Mouse (Mus musculus) kidney, adult 18-20 months (tissue): ENCODE measurements at regions not wholly inside any gene's neighbourhood (a gene's known extent, or its start where the extent isn't known, plus 50 kb on each side); places are given as distances from the start of the nearest gene placed in this dataset.

ENCODE experiments used
- DNase-seq: peaks from one replicate; pipeline ENCODE4 v3.0.0; 2021

DNA sequence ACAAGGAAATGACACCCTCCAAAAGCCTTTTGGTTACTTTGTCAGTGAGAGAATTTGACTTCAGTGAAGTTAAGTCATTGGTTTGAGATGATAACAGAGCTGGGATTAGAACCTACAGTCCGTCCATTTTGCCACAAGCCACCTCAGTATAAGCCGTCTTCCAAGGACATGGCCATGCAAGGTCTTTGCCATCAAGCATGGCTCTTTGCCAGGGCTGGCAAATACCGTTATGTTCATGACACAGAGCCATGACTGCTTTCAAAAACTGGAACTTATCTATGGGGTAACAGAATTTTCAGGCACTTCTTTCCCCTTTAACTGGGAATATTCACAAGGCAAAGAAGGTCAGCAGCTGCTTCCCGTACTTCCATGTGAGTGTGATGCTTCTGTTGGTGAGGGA lies 441.9 kb upstream of the Fam19a5 start:
- DNase-seq = no peak

DNA sequence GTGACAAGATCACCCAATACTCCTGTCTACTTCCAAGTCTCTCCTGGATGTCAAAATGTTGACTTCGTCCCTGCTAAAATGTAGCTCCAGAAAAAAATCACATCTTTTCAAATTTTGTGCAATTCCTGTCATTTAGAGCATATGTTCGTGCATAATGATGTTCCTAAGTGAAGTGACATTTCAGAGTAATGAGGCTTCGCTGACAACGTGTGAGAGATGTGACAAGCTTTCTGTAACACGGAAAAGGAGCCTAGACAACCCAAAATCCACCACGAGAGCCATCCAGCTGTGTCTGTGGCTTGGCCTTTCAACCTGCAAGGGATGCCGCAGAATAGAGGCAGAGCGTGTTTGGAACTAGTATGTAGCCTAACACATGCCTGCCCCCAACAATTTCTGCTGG lies 438.1 kb upstream of the Fam19a5 start:
- DNase-seq = no peak

DNA sequence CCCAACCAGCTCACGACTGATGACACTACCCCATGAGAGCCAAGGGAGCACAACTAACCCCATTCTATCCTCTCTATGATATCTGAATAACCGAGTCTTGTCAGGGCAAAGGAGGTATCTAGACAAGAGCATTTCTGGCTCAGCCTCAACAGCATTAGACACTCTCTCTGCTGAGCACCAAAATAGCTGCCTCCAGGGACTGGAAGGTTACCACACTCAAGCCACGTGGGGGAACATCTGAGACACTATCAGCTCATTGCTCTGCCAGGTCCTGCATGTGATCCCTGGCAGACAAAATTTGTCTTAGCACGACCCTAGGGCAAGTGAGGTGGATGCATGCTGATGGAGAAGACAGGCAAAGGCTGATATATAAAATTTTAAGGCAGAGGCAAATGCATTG lies 436.4 kb upstream of the Fam19a5 start:
- DNase-seq = no peak

DNA sequence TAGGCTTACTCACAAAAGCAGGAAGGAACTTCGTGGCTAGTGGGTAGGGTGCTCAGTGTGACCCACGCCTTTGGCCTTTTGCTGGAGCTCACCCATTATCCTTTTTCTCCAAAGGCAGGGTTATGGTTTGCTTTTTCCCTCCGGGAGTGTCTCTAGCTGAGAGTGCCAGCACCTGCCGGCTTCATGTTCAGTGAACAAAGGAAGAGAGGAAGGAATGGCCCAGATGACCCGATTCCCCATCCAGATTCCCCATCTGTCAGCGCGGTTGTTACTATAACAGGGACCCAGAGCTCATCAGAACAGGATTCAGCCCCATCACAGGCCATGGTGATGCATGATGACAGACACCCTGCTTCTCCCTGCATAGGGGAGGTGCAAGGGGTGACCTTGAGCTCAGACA lies 435.7 kb upstream of the Fam19a5 start:
- no peak for DNase-seq

DNA sequence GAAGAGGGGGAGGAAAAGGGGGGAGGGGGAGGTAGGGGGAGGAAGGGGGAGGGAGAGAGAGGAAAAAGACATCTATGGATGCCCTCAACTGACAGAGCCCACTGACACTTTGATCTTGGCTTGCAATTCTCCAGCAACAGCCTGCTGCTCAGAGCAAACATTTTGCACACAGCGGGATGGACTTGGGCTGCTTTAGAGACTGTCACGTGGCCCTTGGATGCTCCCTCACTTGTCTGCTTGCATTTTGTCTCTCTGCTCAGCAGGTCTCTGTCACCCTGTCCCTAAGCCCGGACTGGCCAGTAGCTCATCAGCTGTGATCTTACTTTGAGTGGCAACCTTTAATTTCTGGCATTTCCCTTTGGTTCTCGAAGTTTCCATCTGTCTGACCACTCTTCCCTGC lies 421.4 kb upstream of the Fam19a5 start:
- no peak for DNase-seq

DNA sequence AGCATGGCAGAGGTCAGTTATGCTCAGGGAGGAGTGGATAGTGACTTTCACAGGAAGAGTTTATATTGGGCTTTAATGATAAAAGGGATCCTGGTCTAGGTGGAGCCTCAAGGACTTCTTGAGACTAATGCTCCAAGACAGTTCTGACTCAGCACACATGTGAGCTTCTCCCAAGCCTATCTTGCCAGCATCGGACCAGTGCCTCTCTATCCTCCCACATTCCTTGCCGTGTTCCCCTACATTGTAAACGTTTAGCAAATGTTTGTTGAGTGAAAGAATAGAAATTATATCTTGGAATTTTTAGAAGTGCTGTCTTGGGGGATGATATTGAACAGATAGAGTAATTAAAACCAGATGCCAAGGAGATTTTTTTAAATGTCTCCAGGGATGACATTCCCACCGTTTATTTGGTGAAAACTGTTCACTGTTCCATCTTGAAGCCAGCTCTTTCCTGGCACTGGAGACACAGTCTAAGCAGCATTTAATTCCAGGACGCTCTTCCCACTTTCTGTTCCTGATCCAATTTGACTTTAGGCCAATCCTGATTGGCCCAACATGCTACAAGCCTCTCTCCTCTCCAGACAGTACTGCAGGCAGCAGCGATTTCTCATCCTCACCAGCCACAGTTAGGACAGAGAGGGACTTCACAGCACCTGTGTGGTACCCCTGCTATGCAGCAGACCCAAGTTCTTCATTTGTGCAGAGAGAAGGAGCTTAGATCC lies 418.5 kb upstream of the Fam19a5 start:
- no peak for DNase-seq

DNA sequence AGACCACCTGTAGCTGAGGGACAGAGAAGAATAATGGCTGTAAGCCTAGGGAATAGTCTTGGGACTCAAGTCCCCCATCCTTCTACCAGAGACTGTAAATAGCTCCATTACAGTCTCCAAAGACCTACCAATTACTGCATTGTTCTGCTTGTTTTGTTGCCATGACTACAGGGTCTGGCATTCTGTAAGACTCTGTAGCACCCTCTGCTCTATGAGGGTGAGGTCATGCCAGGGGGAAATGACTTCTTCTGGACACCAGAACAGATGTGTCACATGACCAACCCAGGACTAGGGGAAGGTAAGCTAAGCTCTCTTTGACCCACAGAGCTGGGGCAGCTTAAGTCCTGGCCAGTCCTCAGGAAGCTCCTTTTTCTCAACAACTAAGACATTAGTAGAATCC lies 405.2 kb upstream of the Fam19a5 start:
- no peak for DNase-seq

DNA sequence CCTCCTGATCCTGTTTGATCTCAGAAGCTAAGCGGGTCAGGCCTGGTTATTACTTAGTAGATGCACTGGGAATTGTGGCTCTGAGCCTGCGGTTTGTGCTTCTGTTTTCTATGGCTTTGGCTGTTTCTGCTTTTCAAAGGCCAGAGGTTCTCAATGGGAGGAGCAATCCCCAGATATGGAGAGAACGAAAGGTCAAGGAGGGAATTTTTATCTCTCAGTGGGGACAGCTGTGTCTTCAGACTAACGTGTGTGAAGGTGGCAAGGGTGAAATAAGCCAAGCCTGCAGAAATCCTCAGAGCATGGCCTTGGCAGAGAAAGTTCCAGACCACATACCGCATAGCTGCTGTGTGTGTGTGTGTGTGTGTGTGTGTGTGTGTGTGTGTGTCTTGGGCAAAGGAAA lies 375.0 kb upstream of the Fam19a5 start:
- no peak for DNase-seq

DNA sequence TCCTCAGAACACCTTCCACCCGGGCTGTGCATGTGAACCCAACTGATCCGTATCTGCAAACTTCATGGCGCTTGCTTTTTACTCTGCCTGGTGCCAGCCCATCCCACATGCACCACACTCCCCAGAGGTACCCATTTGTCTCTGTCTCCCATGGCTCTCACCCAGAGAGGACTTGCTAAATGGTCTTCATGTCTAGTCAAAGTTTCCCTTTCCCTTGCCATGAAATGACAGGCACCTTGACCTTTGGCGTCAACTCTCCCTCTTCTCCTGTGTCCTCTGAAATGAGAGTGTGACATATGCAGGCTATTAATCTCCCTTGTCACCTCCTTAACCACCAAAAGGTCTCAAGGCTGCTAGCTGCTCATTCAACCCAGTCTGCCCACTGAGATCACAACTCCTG lies 373.2 kb upstream of the Fam19a5 start:
- no peak for DNase-seq

DNA sequence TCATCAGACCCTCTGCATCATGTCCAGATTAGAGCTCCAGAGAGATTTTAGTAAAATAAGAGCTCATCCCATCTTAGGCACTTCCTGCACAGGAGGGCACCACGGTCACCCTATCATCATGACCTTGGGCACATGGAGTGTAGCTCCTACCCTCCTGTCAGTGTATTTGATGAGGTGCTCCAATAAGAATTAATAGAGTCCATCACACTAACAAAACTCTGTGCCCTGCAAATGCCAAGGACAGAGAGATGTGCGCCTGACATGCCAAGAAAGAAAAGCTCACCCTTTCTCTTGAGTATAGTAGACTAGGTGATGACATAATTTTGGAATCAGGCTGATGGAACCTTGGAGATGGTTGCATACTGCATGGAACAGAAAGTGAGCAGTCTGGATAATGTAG lies 371.0 kb upstream of the Fam19a5 start:
- no peak for DNase-seq

DNA sequence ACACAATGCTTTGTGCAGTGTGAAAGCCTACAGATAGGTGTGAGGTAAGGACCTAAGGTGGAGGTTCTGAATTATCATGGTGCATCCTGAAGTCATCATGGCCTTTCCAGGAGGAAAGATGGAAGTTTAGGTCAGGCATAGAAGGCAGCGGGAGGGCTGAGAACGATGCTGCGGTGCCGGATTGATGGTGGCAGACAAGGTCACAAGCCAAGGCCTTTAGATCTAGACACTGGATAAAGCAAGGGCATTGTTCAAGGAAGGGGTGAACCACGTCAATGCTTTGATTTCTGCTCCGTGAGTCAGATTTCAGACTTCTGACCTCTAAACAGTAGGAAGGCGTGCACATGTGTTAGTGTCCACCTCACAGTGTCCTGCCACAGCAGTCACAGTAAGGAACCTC lies 365.5 kb upstream of the Fam19a5 start:
- DNase-seq = no peak

DNA sequence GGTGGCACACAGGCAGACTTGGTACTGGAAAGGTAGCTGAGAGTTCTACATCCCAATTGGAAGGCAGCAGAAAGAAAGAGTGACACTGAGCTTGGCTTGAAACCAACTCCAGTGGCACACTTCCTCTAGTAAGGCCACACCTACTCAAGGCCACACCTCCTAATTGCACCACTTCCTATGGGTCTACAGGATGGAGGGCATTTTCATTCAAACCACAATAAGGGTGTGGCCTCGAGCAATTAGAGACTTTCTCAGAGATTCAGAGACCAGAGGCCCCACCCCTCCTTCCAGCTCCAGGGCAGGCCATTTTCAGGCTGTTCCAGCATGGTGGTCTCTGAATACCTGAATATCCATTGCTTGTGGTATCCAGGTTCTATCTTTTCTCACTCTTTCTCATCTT lies 363.3 kb upstream of the Fam19a5 start:
- DNase-seq = no peak

DNA sequence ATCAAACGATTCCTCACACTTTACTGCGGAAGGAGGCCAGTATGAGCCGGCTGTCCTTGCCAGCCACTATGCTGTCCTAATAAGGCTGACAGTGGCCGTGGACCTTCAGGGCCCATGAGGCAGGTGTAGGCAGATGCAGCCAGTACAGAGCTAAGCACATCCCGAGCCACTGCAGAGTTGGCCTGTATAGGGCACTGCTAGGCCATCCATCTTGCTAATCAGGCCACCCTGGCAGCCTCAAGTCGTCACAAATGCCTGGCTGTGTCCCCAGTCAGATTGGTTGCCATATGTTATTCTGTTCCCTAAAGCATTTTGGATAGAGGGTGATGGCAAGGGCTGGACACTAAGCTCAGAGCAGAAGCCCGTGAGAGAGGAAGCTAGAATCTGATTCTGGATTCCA lies 359.9 kb upstream of the Fam19a5 start:
- no peak for DNase-seq

DNA sequence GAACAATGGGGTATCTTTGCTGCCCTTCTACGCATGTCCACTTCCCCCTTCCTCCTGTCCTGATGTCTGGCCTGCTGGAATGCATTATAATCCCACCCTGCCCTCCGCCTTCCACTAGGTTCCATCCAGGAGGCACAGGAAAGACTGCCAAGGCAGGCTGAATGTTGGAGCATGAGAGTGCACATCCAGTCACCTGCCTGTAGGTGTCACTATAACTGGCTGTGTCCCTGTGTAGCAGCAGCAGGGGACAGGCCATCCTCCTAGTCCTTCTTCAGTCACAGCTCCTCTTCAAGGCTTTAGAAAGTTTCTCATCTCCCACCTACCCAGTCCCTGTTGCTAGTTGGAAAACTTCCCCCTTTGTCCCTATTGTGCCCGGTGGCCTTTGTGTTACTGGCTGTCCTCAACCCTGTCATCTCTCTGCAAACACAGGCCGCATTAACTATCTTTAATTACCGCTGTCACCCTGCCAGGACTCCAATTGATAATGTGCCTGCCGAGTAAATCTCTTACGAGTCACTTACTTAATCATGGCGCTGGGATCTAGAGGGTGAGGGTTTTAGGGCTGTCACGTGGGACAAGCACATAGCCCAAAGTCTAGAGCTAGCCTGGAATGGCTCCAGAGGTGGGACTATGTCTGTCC lies 355.2 kb upstream of the Fam19a5 start:
- no peak for DNase-seq

DNA sequence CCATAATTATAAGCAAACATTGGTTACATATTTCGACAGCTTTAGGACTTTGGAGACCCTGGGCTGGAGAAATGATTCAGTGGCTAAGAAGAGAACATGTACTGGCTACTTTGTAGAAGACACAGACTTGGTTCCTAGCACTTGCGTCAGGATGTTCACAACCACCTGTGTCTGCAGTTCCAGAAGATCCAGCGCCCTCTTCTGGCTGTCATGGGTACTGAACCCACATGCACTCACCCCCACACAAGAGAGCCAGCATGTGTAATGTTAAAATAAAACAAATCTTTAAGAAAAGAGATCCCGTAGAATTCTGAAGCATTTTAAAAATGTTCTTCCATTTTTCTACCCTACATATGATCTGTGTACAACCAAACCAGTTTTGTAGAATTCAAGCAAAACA lies 352.2 kb upstream of the Fam19a5 start:
- DNase-seq = no peak

DNA sequence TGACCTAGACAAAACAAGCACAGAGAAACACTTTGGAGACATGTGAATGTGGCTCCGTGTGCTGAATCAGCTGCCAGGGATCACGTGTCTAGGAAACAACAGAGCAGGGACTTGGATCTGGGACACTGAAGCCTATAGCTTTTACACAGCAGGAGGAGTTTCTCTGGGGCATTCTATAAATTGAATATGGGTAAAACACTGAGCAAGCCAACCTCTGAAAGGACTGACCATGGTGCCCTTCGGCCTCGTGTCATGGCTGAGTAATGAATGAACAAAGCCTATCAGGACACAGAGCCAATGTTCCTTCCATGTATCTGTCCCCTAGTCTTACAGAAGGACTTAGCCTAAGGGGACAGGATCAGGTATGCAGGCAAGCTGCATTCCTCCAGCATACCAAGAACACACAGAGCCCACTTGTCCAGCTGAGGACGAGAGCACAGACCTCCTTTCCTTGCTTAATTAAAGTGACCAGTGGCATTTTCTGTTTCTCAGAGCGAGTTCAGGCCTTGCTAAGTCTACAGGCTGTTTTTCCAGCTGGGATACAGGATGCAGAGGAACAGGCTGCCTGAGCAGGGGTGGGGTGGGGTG lies 347.7 kb upstream of the Fam19a5 start:
- DNase-seq = no peak

DNA sequence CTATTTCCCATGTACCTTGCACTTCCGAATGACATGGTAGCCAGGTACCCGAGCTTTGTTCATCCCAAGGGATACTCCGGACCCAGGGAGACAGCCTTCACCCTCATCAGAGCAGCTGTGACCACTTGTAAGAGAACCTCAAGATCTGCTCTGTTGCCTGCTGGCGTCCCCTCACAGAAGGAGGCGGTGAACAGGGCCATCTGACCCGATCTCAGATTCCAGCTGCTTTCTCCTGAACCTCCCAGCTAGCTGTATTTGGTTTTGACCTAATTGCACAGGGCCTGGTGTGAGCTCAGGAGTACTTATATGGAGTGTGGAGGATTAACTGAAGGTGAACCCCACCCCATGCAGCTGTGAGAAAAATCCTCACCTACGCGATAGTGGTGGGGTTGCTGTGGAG lies 344.5 kb upstream of the Fam19a5 start:
- DNase-seq = no peak

DNA sequence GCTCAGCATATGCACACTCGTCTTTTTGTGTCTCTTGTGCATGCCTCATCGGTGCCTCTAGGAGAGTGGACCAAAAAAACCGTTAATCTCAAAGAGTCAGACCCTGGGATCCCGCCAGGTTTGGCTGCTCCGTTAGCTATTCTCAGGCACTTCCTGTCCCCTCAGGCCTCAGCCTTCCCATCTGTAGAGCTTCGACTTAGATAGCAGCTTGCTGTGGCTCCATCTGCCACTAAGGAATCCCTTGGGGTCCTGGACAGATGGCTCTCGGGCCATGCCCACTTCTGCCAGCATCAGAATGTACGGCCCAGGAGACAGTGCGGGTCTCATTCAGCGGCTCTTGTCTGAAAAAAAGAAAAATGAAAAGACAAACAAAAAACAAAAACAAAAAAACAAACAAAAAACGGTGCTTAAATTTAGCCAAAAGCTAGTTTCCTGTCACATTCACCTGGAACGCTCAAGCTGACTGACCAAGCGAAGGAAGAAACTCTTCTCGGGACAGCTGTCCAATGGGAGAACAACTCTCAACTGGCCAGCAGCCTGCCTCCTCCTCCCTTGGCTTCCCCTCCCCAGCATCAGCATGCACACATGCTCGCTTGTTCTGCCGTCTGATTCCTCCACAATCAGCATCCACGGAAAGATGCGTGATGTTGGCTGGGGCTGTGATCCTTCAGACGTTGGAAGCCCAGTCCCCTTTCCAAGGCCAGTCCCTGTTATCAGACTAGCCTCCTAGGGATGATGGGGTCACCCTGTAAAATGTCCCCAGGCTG lies 343.6 kb upstream of the Fam19a5 start:
- DNase-seq = no peak

DNA sequence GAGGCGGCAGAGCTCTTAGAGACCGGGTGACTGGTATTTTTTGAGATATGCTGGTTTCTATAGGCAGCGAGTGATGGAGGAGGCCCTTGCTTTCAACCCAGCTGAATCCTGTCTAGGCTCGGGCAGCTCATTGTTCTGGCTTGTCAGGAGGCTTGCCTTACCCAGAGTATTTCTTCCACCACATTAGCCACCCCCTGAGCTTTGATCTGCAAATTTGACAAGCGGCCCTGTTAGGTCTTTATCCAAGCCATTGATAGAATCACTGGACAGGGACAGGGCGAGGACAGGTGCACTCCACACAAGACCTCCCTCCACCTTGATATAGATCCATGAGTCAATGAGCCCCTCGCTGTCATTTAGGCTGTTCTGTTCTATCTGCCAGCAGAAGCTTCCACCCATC lies 343.0 kb upstream of the Fam19a5 start:
- no peak for DNase-seq

DNA sequence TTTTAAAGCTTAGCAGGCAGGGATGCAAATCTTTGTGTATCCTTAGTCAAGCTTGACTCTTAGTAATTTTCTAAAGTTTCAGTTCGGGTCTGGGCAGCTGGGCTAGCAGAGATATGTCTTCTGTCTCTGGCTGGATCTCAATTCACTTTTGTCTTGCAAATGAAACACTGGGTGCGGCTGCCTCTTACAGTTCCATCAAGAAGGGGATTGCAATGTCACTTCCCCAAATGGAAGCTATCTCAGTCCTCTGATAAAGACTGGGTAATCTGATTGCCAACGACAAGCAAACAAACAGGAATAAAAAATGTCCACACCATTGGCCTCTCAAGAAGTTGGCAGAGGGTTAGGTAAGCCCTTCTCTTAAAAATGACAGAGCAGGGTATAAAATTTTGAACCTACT lies 314.1 kb upstream of the Fam19a5 start:
- DNase-seq = no peak

DNA sequence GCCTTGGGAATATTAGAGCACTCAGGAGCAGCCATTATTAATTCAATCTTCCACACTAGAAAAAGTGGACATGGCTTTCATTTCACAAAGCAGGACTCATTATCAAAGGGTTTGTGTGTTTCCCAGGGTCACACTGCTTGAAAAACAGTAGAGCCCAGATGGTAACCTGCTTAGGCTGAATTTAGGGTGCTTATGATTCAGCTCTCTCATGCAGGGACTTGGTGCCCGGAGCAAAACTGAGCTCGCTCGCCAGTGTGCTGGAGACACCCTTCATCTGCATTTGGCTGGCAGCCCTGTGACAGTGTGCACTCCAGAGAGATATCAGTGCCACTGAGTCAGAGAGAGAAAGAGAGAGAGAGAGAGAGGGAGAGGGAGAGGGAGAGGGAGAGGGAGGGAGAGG lies 308.0 kb upstream of the Fam19a5 start:
- DNase-seq = no peak

DNA sequence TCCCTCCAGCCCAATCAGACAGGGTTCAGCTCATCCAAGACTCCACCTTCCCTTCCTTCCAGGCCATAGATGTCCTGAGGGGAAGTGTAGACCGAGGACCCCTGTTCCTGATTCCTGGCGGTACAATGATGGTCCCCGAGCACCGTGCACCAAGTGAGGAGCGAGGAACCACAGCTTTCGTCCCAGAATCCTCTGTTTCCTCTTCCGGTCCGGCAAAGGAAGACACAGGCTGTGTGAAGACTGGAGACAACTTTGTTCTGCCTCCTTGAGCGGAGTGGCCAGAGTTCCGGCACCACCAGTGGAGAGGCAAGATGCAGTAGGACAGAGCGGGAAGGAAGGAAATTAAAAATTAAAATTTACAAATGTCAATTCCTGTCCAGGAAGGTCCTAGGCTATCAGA lies 305.0 kb upstream of the Fam19a5 start:
- no peak for DNase-seq

DNA sequence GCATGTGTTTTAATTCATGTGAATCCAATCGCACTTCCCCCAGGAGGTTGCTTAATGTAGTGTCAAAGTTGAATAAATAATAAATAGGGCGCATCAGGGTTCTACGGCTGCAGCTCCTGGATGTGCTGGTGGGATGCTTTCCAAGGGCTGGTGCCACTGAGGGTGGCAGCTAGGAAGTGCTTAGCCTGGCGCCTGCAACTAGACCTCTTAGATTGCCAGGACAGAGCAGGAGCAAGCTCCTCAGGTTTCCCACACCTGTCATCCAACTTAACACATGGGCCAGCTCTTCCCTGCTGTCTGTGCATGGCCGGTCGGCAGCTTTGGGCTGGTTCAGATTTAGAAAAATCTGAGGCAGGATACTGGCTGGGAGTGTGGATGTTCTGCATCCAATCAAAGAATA lies 282.6 kb upstream of the Fam19a5 start:
- DNase-seq = no peak

DNA sequence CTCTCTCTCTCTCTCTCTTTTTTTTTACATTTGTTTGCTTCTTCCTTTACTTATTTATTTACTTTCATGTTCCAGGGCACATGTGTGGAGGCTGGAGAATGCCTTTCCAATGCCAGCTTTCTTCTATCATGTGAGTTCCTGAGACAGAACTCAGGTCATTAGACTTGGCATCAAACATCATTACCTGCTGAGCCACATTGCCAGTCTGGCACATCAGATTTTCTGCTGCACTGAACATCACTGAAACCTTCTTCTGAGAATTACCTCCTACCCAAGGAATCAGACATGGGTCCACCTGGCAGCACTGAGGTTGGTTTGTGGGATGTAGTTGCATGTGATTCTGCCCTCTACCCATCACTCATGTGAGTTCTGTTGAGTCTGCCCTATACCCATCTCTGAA lies 279.2 kb upstream of the Fam19a5 start:
- no peak for DNase-seq
